Mouse (Mus musculus): Measurements from ENCODE around the gene Mta2. TPM values are rescaled to one million over a fixed set of nuclear protein-coding genes. Genes with fewer than 3 reads are reported as not detected.
"Not testable (repeated sequence)": the region's sequence is repeated elsewhere in the genome, so short reads cannot be mapped to it uniquely, and the experiment has no call there.

Gene Mta2
- total RNA-seq (2021): 10 to 100 TPM; 23.5 to 27.2 TPM
- long read RNA-seq, experiment 1, transcript Mta2-201 (18 exons, 3,135 nt): major isoform, 23 of 24 reads
- long read RNA-seq, experiment 1, partial matches to known transcripts: 1 of 24 reads
- long read RNA-seq, experiment 1, other reads (novel, unspliced or antisense): 0 of 24 reads
- long read RNA-seq, experiment 2, transcript Mta2-201 (18 exons, 3,135 nt): major isoform, 22 of 25 reads
- long read RNA-seq, experiment 2, partial matches to known transcripts: 0 of 25 reads
- long read RNA-seq, experiment 2, other reads (novel, unspliced or antisense): 3 of 25 reads

DNA sequence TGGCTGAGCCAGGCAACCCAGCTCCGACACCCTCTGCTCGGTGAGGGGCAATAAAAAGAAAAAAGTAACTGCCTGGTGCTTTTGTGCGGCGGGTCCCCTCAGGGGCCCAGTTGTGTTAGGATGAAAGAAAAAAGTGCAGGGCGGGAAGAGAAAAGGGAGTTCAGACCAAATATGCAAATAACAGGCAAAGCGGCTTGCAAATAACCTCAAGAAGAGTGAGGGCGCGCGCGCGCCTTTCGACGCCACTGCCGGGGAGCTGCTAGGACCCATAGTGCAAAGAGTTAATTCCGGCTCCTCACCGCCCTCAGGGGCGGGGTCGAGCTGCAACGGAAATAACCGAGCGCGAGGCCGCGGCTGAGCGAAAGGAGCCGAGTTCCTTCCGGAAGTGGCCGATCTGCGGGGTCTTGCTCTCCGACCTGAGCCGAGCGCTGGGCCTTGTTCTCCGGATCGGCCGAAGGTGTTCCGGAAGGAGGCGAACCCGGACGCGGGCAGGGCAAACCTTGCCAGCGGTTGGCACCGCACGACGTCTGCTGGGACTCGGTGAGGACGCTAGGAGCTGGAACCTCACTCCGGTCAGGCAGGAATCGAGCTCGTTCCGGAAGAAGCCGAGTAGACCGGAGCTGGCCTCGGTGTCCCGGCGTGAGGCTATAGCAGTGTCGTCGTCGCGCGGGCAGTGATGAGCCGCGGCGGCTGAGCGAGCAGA lies at the start of gene Mta2:
Mta2 (plus strand) TSS at position 361 of the 703 bp plus-strand sequence.
- intact Hi-C loops (cut with DNase I): no loop called here
- TF ChIP-seq CTCF (IDR thresholded peaks at IDR 0.05): no peak
- Histone ChIP-seq H3K4me3 (peak within 1 kb of the TSS; percentile 100), H3K27ac (peak within 1 kb of the TSS; percentile 96)
- DNase-seq: peak; percentile 98

DNA sequence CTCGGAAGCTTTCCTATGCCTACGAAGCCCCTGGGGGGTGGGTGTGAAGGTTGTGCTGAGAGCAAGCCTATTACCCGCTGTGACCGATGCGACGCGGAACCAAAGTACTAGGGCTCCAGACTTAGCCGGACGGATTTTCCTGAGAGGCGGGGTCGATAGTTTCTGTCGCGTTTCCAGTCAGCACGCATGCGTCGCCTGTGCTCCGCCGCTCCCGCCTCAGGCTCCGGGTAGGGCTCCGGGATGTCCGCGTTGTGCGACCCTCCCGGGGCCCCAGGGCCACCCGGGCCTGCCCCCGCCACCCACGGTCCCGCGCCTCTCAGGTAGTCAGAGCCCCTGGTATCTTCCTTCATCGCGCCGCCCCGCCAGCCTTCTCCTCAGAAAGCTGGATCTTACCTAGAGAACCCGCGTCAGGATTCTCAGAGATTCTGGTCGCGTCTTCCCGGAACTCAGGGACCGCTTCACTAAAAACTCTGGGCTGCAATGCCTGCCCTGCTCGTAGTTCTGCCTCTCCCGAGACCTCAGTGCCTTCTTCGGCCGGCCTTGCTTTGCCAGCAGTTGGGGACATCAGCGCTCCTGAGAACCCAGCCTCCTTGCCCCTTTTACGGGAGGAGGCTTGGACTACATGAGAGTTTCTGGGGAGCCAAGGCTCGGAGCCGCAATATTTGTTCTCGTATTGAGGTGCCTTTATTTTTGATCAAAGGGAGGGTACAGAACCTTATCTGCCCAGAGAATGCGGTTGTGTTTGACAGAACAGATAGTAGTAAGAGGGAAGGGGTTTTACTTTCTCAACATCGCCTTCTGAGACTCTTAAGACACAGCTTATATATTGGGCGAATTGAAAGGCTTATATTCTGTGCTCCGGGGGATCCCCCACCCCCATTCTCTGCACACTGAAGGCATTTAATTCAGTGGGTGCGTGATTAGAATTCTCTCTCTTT lies 48.6 kb upstream of the Mta2 start, which contains the start of gene Ints5:
Ints5 (plus strand) TSS at position 177 of the 938 bp plus-strand sequence.
- DNase-seq: peak; percentile 90
- TF ChIP-seq CTCF (IDR thresholded peaks at IDR 0.05): no peak
- H3K27ac ChIP-seq: peak within 1 kb of the TSS; percentile 94
- peak within 1 kb of the TSS; percentile 83 for H3K4me3 ChIP-seq
- intact Hi-C loops (cut with DNase I): loop anchor here (5.0 kb wide), 1 partner anchor 34 kb away; the partner anchor contains the start of genes Eml3 and Rom1

DNA sequence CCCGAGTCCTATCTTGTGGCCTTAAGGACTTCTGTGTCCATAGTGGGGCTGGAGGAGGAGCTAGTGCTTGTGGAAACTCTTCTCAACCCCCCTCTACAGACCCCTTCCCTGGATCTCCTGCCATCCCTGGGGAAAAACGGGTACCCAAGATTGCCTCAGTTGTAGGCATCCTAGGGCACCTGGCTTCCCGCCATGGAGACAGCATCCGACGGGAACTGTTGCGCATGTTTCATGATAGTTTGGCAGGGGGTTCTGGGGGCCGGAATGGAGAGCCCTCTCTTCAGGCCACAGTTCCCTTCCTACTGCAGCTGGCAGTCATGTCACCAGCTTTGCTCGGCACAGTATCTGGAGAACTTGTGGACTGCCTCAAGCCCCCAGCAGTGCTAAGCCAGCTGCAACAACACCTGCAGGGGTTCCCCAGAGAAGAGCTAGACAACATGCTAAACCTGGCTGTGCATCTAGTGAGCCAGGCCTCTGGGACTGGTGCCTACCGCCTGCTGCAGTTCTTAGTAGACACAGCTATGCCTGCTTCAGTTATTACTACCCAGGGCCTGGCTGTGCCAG lies 46.2 kb upstream of the Mta2 start:
- no peak overlapping the region for H3K4me3 ChIP-seq
- no peak overlapping the region for H3K27ac ChIP-seq
- TF ChIP-seq CTCF (IDR thresholded peaks at IDR 0.05): no peak
- intact Hi-C loops (cut with DNase I): no loop called here
- DNase-seq: no peak

DNA sequence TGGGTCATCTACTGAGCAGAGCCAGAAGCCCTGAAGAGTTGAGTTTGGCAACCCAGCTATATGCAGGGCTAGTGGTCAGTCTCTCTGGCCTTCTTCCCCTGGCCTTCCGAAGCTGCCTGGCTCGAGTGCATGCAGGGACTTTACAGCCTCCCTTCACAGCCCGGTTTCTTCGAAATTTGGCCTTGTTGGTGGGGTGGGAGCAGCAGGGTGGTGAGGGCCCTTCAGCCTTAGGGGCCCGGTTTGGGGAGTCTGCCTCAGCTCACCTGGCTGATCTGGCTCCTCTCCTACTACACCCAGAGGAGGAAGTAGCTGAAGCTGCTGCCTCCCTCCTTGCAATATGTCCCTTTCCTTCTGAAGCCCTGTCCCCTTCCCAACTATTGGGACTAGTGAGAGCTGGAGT lies 45.4 kb upstream of the Mta2 start:
- H3K27ac ChIP-seq; intact Hi-C loops (cut with DNase I); H3K4me3 ChIP-seq; DNase-seq: not testable (repeated sequence)

DNA sequence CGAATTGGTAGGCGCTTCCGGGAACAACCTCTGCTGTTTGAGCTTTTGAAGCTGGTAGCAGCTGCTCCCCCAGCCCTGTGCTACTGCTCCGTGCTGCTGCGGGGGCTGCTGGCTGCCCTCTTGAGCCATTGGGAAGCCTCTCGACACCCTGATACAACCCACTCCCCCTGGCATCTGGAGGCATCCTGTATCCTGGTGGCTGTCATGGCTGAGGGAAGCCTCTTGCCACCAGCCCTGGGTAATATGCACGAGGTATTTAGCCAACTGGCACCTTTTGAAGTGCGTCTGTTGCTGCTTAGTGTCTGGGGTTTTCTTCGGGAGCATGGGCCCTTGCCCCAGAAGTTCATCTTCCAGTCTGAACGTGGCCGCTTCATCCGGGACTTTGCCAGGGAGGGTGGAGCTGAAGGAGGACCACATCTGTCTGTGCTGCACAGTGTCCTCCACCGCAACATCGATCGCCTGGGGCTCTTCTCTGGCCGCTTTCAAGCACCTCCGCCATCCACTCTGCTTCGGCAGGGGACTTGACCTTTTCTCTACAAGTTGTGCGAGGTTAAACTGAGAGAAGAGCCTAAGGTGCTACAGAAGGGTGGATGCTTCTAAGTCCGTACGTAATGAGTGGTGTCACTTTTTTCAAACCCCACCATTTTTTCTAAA lies 44.3 kb upstream of the Mta2 start:
- Histone ChIP-seq H3K27ac (peak overlapping the region; percentile 96), H3K4me3 (peak overlapping the region; percentile 91)
- DNase-seq: peak; percentile 63
- intact Hi-C loops (cut with DNase I): not testable (repeated sequence)

DNA sequence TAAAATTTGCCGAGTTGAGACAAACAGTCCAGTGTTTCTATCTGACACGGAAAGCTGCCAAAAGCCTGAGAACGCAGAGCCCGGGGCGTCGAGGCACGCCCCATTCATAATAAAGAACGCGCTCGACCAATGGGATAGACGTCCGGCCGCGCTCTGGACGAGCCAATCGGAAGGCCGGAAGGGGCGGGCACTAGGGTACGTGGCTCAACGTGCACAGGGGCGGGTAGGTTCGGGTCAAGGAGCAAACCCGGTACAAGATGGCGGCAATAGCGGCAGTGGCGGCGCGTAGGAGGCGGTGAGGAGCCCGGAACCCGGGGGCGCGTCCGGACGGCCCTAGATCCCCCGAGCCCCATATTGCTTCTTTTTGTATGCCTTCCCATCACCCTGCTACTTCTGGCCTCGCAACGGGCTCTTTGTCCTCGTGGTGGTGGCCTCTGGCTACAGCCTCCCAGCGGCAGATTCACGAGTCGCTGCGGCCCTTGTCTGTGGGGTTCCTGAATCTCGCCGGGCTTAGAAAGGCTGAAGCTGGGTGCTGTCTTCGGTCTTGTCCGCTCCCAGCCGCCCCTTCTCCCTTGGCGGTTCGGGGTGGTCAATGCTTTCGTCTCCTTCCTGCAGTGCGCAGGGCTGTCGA lies 43.7 kb upstream of the Mta2 start, which contains the start of gene Ganab:
Ganab (plus strand) TSS at position 207 of the 631 bp plus-strand sequence.
- Histone ChIP-seq H3K4me3 (peak within 1 kb of the TSS; percentile 91), H3K27ac (peak within 1 kb of the TSS; percentile 96)
- peak; percentile 33; the same call in 1 of the 2 replicates for TF ChIP-seq CTCF (IDR thresholded peaks at IDR 0.05)
- peak; percentile 97 for DNase-seq
- intact Hi-C loops (cut with DNase I): loop anchor here (2.0 kb wide), 2 partner anchors 21 to 27 kb away; partner anchors contain the start of gene Ubxn1

DNA sequence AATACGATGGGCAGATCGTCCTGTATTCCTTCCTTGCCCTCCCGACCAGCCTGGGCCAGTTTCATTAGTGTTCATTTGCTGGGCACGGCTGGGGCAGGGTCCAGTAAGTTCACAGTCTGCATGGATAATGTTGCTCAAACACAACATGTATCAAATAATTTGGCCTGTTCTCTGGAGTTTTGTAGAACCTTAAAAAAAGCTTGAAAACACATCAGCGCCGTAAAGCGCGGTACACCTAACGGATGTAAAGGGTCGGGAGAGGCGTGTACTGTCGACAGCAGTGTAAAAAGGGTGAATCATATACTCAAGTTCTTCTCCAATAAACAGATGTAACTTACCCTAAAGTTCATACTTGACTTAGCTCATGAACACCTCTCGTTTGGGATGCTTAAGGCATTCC lies 43.1 kb upstream of the Mta2 start:
- Histone ChIP-seq H3K4me3 (peak overlapping the region; percentile 91), H3K27ac (peak overlapping the region; percentile 96)
- TF ChIP-seq CTCF (IDR thresholded peaks at IDR 0.05): no peak
- DNase-seq: no peak
- intact Hi-C loops (cut with DNase I): loop anchor here (2.0 kb wide), 2 partner anchors 20 to 28 kb away; partner anchors contain the start of gene Ubxn1

DNA sequence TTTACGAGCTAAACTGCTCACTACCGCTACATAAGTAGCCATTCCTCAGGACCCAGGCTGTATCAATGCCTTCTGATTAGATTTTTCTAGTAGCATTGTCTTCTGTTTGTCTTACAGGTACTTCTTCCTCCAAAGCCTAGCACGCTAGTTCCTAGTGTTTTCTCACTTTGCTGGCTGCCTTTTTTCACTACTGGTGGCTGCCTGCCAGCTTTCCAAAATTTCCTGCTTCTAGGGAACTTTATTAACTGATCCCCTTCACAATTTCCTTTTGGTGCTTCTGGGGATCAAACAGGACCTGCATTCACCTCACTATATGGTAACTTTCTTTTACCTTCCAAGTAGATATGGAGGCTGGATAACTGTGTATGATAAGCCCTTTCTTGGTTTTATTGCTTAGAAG lies 42.6 kb upstream of the Mta2 start:
- intact Hi-C loops (cut with DNase I): loop anchor here (2.0 kb wide), 2 partner anchors 20 to 28 kb away; partner anchors contain the start of gene Ubxn1
- H3K27ac ChIP-seq: peak overlapping the region; percentile 96; the same call in 1 of the 2 replicates
- TF ChIP-seq CTCF (IDR thresholded peaks at IDR 0.05): no peak
- peak overlapping the region; percentile 91 for H3K4me3 ChIP-seq
- no peak for DNase-seq

DNA sequence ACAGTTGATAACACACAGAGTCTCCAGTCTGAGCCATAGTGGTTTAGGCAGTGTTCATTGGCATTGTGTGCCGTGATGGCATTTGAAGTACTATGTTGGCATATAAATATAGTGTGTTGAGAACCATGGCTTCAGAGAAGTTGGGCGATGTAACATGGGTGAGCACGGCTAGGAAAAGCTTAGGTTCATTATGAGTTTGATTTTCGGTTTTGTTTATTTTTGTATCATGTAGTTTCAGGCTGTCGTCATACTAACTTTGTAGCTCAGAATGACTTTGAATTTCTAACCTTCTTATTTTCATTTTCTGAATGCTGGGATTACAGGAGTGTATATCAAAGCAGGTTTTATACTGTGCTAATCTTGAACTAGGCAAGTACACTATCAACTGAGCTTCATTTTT lies 38.3 kb upstream of the Mta2 start:
- intact Hi-C loops (cut with DNase I): no loop called here
- no peak overlapping the region for H3K27ac ChIP-seq
- DNase-seq: no peak
- H3K4me3 ChIP-seq: no peak overlapping the region
- no peak for TF ChIP-seq CTCF (IDR thresholded peaks at IDR 0.05)

DNA sequence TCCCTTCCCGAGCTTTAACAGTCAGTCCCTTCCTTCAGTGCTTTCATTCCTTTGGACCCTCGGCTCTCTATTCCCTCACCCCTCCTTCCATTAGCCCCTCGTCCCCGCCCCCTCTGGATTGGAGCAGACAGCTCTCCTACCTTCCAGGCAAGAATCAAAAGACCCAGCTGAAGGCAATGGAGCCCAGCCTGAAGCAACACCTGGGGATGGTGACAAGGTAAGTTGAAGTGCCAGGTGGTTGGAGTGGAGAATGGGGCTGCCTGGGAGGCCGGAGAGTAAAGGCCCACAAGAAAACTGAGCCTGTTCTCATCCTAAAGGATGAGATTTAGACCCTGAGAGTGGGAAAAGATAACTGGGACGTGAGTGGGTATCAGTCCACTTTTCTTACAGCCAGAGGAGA lies 33.1 kb upstream of the Mta2 start:
- intact Hi-C loops (cut with DNase I): no loop called here
- Histone ChIP-seq H3K27ac (no peak overlapping the region), H3K4me3 (no peak overlapping the region)
- DNase-seq: no peak
- no peak for TF ChIP-seq CTCF (IDR thresholded peaks at IDR 0.05)

DNA sequence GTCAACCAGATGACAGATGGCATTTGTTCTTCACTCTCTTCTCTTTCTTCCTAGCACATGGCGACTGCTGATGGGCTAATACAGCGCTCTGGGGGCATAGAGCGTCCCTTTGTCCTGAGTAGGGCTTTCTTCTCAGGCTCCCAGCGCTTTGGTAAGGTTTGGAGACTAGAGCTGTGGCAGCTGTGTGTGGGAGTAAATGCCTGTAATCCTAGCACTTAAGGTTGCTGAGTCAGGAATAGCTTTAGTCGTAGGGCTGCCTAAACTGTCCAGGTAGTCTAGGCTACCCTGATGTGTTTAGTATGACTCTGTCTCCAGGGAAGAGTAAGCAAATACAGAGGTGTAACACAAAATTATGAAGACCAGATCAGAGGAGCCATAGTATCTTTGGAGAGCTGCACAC lies 29.9 kb upstream of the Mta2 start:
- intact Hi-C loops (cut with DNase I): no loop called here
- TF ChIP-seq CTCF (IDR thresholded peaks at IDR 0.05): no peak

More for the DNA sequence above, 29.9 kb upstream of the Mta2 start:
- no peak overlapping the region for H3K27ac ChIP-seq
- DNase-seq: no peak
- H3K4me3 ChIP-seq: no peak overlapping the region
